8 mouse cellular contexts compared by ENCODE assay signal in the genomic region with DNA sequence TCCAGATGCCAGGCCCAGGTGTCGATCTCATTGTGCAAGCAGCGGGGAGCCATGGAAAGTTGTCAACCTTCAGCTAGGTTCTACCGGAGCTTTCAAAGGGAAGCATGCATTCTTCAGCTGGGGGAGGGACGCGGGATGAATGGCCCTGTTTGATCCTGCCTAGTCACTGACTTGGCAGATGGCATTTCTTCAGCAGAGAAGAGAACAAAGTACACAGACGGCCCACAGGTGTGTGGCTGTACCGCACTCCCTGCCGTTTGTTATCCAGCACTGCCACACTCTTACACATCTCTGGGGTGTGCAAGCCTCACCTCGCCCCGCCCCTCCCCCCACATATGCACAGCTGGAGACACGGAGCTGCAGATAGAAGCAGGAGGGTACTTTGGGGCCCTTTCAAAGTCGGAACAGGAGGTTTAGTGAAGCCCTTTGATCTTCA.
A peak's percentile ranks its signal among the peaks of the same experiment; 100 is the strongest.
DNase-seq lines count a peak whose midpoint lies in the region; ATAC-seq lines count a peak whose summit lies in the region.

No protein-coding gene starts in this region.

- H3K27ac ChIP-seq in neural tube, embryonic 11.5 days (ENCODE audit: low read depth, low read length): no peak overlapping the region
- H3K27ac ChIP-seq in limb, embryonic 11.5 days (replicated peaks; ENCODE audit: low read depth, low read length): no peak overlapping the region

- no peaks in the 10 kb centered on the region for H3K9me3 ChIP-seq in neural tube, embryonic 11.5 days (ENCODE audit: control insufficient read depth, low read length)
- no peaks in the 10 kb centered on the region for H3K9me3 ChIP-seq in limb, embryonic 11.5 days (ENCODE audit: control insufficient read depth, low read length)

- 9% methylated on average over 12 of the region's 12 CpGs for whole genome bisulfite sequencing in neural tube, embryonic 11.5 days
- 7% methylated on average over 12 of the region's 12 CpGs for WGBS in limb, embryonic 11.5 days

- no peaks in the 10 kb centered on the region for H3K27me3 ChIP-seq in neural tube, embryonic 11.5 days (ENCODE audit: control insufficient read depth, insufficient read depth, low read length)
- no peaks in the 10 kb centered on the region for H3K27me3 ChIP-seq in limb, embryonic 11.5 days (ENCODE audit: control insufficient read depth, insufficient read depth, low read length)

- H3K4me2 ChIP-seq in neural tube, embryonic 11.5 days (ENCODE audit: low read depth): no peak overlapping the region
- no peak overlapping the region for H3K4me2 ChIP-seq in limb, embryonic 11.5 days (ENCODE audit: low read depth, severe bottlenecking)

- DNase-seq in neural tube, embryonic 11.5 days (ENCODE audit: low spot score): peak; percentile 26
- DNase-seq in neural tube, embryonic 10.5 days (ENCODE audit: extremely low spot score, low spot score): no peak
- DNase-seq in embryo, embryonic 9.5 days (ENCODE audit: extremely low spot score): peak; percentile 21
- peak; percentile 45 for DNase-seq in limb, embryonic 11.5 days (ENCODE audit: low spot score)
- peak; percentile 91 for DNase-seq in thymus, postnatal 25 days
- no peak for DNase-seq in gastrocnemius, postnatal 10 days
- DNase-seq in testis, postnatal 14 days (ENCODE audit: low spot score): no peak
- DNase-seq in right cerebral cortex, postnatal 10 days (ENCODE audit: low spot score in 2 of 2): no peak

- no peak overlapping the region for H3K9ac ChIP-seq in neural tube, embryonic 11.5 days (ENCODE audit: low read length)
- no peak overlapping the region for H3K9ac ChIP-seq in limb, embryonic 11.5 days (ENCODE audit: low read length)

- peaks cover 5% of the 10 kb centered on the region for H3K4me1 ChIP-seq in neural tube, embryonic 11.5 days (ENCODE audit: control insufficient read depth, insufficient read depth, low read length)
- H3K4me1 ChIP-seq in limb, embryonic 11.5 days (ENCODE audit: control insufficient read depth, insufficient read depth, low read length): peaks cover 10% of the 10 kb centered on the region

- no peak overlapping the region for H3K4me3 ChIP-seq in neural tube, embryonic 11.5 days (ENCODE audit: low read depth, low read length)
- H3K4me3 ChIP-seq in limb, embryonic 11.5 days (ENCODE audit: low read depth, low read length): no peak overlapping the region

- ATAC-seq in neural tube, embryonic 11.5 days (ENCODE audit: insufficient read depth, low FRiP score, low TSS enrichment): no peak
- peak; percentile 53; the same call in 1 of the 2 replicates for ATAC-seq in limb, embryonic 11.5 days (ENCODE audit: insufficient number of reproducible peaks, low FRiP score, low TSS enrichment, low read depth)

- no peaks in the 10 kb centered on the region for H3K36me3 ChIP-seq in neural tube, embryonic 11.5 days (ENCODE audit: control insufficient read depth, insufficient read depth, low read length)
- no peaks in the 10 kb centered on the region for H3K36me3 ChIP-seq in limb, embryonic 11.5 days (ENCODE audit: control insufficient read depth, insufficient read depth, low read length)

Comparison
In these comparisons a context has a peak if more than half of its experiments do, and no peak if none do; other contexts are left out.
1. DNase-seq: peak in neural tube, embryonic 11.5 days (single experiment), embryo, embryonic 9.5 days (single experiment), limb, embryonic 11.5 days (single experiment) and thymus, postnatal 25 days (single experiment); none in neural tube, embryonic 10.5 days (single experiment), gastrocnemius, postnatal 10 days (single experiment), testis, postnatal 14 days (single experiment) and right cerebral cortex, postnatal 10 days (0 of 2).